Mouse (Mus musculus) yolk sac, embryonic 10.5 days (tissue): Measurements from ENCODE around the gene Pacsin1.
A peak's percentile ranks its signal among the peaks of the same experiment; 100 is the strongest.
"Not testable (repeated sequence)": the region's sequence is repeated elsewhere in the genome, so short reads cannot be mapped to it uniquely, and the experiment has no call there.

Source experiments
- DNase-seq: peaks from one replicate; pipeline ENCODE4 v3.0.0-alpha.2; 2017; ENCODE audit warnings: low spot score

Pacsin1 gene

DNA sequence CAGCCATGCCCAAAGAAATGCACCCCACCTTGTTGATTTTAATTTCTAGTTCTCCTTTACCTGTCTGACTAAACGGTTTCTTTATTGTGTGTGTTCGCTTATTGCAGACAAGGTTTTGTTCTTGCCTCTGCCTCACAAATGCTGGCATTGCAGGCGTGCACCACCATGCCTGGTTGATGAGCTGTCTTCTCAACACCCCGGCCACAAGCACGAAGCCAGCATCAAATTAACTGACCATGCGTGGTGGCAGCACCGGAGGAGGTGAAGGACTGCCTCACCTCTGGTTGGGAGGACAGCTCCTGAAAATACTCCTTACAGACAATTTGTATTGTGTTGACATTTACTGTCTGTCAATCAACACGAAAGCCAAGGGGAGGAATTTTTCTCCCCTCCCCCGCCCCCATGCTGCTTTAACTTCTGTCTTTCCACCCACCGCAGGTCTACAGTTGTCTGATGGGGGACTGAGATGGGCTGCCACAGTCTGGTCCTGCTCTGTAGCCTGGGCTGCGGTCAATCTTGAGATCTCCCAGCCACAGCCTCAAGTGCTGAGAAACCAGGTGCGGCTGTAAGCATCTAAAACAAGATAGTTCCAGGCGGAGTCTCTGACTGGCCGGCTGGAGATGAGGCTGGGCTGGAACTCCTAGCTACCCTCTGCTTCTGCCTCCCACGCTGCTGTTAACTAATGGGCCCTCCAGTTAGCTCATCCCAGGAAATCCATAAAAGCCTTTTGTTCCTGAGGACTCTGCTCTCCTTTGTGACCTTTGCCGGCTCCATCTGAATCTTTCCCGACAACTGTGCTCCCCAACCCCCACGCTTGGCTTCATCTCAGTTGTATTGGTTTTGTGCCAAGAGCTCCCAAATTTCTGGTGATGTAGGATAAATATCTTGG is 18.9 kb upstream of the Pacsin1 start, which contains the start of gene Rps10:
TSS of gene Rps10 (minus strand) at position 538 of the 889 bp plus-strand sequence.
- DNase-seq, result no peak

DNA sequence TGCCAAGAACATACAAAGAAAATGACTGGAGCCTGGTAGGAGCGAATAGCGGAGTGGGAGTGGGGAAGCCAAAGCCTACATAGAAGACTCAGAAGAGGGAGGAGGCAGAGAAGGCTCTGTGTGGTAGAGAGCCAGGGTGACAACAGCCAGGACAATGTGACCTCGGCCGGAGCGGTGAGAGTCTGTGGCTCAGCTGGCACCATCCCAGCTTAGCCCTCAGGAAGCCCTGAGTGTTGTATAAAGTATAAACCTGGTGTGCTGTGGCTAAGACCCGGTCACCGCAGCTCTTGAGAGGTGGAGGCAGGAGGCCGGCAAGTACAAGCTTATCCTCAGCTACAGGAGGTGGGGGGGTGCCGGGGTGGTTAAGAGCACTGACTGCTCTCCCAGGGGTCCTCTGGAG is 18.0 kb upstream of the Pacsin1 start:
- DNase-seq, result no peak

DNA sequence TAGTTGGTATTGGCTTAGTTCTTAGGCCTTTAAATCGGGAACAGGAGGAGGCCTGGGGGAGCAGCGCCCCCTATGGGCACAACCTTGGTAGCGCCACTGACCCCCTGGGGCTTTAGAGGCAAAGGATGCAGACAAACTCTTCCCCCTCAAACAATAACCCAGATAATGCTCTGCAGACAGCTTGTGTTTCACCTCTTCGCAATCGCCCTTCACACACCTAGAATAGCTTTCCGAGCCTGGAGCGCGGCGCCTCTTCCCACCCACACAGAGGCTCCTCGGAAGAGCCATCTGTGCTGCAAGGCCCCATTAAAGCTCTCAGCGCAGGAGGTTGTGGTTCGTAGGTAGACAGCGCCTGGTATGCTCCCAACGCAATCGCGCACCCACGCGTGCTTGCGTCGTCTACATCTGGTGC is 16.4 kb upstream of the Pacsin1 start:
- no peak for DNase-seq

DNA sequence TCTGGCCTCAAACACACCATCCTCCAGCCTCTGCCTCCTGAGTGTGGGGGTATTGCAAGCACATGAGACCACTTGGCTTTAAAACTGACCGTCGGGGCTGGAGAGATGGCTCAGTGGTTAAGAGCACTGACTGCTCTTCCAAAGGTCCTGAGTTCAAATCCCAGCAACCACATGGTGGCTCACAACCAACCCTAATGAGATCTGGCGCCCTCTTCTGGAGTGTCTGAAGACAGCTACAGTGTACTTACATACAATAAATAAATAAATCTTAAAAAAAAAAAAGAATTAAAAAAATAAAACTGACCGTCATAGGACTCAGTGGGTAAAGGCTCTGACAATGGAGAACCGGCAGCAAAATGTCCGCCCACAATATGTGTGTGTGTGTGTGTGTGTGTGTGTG is 15.5 kb upstream of the Pacsin1 start:
- not testable (repeated sequence) for DNase-seq

DNA sequence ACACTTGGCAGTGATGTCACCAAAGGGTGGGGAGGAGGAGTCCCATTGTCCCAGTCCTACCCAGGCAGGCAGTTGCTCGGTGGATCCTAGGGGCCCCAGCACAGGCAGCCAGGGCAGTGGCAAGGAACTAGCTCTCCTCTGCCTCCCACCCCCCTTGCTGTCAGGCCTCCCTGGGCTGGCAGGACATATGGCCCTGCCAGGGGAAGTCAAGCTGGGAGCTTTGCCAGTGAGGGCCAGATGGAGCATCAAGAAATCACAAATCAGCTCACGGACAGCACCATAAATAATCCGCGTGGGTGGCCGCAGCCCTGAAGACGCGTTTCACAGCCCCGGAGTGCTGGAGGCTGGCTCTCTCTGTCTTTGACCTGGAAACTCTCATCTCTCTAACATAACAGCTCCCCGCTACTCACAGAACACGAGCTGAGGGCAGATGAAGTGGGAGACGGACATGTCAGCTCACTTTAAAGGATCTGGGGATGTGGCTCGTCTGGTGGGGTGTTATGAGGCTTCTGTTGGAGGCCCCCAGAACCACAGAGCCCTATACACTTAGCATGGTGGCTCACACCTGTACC is 12.7 kb upstream of the Pacsin1 start:
- DNase-seq, result no peak

DNA sequence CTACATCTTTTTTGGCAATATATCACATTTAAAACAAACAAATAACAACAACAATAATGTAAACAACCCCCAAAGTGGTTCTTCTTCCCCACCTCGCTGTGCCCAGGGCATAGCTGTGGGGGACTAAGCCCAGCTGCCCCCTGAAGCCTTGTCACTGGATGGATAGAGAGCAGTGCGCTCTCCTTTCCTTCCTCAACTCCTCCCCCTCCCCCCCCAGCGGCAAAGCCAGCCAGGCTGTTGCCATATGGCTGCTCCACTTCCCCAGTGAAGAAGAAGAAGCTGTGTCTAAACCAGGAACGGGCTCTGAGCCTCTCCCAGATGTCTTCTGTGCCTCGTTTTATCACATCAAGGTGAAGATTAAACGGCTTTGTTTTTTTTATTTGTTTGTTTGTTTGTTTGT is 12.2 kb upstream of the Pacsin1 start:
- DNase-seq, result no peak

DNA sequence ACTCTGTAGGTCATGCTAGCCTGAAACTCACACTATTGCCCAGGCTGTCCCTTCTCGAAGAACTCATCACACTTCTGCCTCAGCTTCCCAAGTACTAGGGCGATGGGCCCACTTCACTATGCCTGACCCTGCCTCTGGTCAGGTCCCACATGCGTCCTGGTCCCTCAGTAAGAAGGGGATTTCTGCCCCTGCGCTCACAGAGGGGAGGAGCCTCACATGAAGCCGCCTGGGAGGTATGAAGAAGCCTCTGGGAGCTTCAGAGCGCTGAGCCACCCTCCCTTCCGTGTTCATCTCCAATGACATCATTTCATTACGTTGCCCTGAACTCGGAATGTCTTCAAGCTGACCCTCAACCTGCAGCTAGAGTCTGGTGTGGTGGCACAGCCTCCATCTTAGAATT is 11.6 kb upstream of the Pacsin1 start:
- DNase-seq, result no peak

DNA sequence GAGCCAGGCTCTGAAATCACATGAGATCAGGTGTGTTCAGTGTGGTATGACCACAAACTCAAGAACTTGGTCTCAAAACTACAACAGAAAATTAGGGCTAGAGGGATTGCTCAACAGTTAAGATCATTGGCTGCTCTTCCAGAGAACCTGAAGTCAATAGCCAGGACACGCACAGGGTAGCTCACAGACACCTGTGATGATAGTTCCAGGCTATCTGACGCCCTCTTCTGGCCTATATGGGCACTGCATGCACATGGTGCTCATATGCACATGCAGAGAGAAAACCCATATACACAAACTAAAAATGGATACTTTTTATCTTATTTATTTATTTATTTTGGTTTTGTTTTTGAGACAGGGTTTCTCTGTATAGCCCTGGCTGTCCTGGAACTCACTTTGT is 10.7 kb upstream of the Pacsin1 start:
- DNase-seq, result no peak

DNA sequence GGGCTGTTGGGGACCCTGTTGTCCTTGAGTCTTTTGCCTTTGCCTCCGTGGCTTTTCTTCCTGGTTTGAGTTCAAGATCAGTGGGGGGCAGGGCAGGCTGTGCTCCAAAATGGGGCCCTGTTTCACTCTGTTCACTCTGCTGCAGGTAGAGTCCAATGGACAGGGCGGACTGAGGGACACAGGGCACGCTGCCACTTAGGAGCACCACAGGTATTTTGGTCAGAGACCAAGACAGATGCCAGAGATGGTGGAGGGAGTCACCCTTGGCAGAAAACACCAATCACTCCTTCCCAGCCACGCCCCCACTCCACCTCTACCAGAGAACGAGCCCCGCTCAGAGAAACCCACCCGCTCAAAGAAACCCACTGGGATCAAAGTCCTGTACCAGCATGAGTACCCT is 9.5 kb upstream of the Pacsin1 start:
- DNase-seq, result no peak

DNA sequence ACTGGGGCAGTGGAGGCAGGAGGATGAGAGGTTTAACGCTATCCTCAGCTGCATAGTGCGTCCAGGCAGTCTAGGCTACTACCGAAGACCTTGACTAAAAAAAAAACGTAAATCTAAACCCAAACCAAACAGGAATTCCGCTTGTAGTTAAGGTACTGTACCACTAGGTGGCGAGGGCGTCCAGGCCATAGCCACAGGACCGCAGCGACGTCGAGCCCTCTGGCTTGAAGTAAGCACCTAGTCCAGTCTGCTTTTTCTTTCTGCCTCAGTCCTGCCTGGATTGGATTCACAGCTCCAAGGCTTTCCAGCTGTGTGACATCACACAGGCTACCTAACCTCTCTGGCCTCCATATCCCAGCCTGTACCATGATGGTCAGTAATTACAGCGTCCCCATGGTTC is 5.1 kb upstream of the Pacsin1 start:
- DNase-seq, result peak; percentile 81

DNA sequence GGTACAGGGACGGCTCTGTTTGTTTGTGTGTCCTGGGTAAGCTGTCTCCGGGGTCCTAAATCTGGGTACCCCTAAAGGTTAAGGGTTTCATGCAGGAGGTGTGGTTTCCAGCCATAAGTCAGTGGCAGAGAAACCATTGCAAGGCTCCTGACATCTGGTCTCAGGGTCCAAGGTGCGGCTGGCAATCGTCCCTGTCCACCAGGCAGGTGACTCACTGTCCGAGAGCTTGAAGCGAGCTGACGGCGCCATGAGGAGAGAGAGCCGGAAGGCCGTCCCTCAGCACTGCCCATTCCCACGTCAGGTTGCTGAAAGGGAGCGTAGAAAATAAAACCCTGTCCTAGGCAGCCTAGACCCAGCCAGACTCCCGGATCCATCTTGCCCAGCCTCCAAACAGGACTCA is 4.7 kb upstream of the Pacsin1 start:
- DNase-seq, result peak; percentile 69

DNA sequence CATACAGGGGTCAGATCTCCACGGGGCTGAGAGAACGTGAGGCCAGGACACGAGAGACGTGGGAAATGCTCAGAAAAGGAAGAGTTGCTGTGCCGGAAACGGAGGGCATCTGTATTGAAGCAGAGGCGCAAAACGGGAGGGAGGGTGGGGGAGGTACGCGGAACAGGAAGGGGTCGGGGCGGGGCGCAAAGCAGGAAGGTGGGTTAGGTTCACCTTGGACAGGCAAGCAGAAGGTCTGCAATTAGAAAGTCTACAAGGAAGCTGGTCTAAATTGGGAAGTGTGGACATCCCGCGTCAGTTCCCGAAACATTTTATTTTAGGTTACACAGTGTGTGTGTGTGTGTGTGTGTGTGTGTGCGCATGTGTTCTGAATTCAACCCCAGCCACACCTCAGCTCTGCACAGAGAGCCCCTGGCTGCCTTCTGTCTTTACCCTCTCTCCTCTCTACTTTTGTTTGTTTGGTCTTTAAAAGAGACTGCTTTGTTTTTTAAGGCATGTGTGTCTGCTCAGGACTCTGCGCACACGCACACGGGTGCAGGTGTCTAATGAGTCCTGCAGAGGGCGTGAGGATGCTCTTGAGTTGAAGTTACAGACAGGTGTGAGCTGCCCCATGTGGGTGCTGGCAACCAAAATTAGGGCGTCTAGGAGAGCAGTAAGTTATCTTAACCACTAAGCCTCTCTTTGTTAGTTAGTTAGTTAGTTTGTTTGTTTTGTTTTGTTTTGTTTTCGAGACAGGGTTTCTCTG is 3.1 kb upstream of the Pacsin1 start:
- no peak for DNase-seq

DNA sequence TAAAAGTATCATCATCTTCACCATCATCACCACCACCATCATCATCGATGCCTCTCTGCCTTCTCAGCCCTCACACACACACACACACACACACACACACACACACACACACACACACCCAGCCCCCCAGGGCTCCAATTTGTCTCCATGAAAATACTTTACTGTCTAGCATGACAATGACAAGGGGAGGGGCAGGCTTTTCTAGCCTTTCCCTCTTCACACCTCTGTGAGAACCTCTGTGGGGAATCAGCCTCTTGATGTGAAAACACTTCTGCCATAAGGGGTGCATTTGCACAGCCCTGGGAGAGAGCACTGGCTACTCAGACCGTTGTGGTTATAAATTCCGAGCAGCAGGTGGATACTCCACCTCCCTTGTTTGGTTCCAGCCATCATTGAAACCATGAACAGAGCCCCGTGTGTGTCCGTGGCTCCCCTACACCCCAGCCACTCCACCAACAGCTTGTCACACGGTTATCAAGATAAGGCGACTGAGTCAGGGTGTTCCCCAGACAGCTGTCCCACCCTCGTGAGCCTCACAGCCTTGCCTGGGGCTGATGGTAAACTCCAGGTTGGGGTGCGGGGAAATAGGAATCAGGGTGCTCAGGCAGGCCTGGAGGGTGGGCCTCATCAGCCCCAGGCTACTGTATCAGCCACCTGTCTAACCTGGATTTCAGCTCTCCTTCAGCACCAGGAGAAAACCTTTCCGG is 1.9 kb upstream of the Pacsin1 start:
- DNase-seq, result no peak

DNA sequence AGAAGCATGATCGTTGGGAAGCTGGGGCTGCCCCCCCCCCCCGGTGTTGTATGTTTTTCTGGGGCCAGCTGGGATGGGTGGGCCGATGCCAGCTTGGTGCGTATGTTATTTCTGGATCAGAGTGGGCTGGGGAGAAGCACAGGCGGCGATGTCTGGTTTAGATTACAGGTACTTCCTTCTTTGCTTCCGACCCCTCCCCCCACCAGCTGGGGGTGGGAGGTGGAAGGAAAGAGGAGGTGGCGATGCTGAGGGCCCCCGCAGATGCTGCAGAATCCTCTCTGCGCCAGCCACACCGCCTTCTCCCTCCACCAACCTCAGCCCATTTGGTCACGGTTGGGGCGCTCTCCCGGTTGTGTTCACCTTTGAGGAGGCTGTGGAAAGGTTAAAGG is 696 bp downstream of the Pacsin1 start:
- DNase-seq, result no peak

DNA sequence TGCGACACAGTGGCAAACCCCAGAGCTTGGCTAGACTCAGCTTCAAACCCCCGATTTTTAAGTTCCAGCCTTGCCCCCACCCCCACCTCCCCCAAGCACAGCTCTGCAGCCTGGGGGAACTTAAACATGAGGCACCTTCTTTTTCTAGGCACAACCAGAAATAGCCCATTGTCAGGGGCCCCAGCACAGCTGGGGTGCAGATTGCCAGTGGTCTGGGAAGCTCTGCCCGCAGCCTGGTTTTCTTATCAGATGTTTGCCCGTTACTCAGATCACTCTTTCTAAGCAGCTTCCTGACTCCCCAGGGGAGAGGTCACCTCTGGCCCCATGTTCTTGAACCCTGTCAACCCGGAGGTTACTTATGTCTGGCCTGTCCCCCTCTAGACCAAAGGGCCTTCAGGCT is 1.1 kb downstream of the Pacsin1 start:
- no peak for DNase-seq

DNA sequence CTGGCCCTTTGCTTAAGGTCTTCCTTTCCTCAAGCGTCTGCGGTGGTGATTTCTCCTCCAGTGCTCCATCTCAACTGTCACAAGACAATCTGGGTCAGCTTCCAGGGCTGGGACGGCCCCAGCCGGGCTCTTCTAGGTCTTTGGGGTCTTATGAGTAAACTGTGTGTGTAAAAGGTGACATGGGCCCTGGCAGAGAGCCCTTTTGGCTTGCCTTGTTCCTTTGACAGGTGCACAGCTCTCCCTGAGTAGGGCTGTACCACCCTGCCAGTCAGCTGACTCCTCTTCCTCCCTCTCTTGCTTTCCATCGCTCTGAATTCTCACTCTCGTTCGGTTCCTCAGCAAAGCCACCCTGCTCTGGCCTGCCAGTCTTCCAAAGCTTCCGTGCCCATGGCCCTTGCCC is 1.8 kb downstream of the Pacsin1 start:
- no peak for DNase-seq

DNA sequence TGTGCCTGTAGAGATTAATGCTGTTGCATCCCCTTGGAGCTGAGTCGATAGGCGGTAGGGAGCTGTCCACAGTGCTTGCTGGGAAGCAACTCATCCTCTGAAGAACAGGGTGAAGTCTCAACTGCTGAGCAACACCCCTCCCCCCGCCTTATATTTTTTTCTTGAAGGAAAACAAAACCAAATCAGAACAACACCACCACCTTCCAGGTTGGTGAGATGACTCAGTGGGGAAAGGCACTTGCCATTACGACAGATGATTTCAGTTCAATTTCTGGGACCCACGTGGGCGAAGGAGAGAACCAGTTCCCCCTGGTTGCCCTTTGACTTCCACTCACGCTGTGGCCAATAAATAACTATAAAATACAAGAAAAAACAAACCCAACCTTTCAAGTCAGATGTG is 3.5 kb downstream of the Pacsin1 start:
- no peak for DNase-seq

DNA sequence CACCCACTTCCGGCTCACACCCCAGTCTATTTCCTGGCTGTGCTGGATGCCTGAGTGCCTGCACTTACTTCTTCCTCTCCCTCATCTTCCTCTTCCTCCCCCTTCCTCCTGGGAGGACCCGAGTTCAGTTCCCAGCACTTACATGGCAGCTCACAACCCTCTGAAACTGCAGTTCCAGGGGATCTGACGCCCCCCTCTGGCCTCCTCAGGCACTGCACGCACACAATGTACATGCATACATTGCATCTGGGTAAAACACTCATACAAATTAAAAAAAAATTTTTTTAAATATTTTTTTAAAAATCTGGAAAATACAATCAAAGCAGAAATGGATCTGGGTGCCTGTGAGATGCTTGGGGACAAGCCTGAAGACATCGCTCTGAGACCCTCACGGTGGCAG is 16.4 kb downstream of the Pacsin1 start:
- DNase-seq, result no peak

DNA sequence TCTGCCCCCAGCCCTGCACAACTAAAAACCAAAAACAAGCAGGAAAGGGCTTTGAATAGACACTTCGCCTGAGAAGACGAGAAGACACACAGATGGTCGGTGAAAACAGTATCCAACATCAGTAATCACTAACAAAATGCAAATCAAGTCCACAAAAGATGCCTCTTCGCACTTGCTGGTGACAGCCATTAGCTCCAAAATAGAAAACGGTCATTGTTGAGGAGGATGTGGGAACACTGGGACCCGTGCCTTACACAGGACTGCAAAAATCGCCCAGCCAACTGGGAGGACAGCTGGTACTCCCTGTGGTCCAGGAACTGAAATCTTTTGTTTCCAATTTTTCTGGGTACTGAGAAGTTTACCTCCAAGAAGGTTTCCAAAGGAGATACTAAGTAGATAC is 18.6 kb downstream of the Pacsin1 start:
- no peak for DNase-seq

DNA sequence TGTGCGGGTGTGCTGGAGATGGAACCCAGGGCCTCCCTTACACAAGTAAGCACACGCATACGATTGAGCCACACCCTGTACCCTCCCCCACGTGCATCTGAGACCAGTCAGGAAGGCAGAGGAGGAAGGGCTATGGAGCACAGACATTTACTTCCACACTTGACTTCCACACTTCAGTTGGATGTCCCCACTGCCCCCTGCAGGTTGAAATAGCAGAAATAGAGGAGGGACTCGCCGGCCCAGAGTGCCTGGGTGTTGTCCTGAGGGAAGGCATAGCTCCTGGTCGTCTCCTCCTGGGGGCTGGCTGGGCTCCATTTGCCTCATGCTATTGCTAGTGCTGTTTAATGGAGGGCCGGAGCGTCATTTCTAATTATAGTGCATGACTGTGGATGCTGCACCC is 20.1 kb downstream of the Pacsin1 start:
- no peak for DNase-seq

DNA sequence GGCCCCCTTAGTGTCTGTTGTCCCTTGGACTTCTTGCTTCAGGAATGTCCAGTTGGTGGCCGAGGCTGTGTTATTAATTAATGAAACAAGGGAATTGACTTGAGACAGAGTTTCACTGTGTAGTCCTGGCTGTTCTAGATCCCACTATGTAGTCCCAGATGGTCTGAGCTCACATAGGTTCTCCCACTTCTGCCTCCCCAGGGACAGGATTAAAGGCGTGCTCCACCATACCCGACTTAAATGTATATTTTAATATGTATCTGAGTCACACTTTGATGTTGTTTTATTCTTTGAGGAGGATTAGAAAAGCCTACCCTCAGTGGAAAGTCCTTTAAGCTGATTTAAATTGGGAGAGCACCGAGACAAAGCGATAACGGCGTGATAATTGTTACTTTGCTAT is 21.0 kb downstream of the Pacsin1 start:
- DNase-seq, result no peak

DNA sequence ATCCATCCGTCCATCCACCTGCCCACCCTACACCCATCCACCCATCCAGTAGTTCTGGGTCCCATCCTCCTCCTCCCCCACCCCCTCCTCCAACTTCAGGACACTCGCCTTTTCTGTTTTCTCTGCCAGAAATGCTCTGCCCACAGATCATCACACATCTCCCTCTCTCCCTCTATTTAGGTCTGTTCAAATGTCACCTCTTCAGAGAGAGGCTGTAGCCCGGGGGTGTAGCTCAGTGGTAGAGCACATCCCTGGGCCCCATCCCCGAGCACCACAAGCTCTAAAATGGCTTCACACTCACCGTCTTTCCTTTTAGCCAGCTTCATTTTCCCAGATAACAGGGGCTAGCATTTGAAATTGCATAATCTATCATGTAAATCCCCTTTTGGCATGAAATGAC is 22.4 kb downstream of the Pacsin1 start:
- no peak for DNase-seq
